Mouse (Mus musculus) layer of hippocampus, adult 8-10 months (tissue): ENCODE data around the gene Olfr543. TPM values are rescaled to one million over a fixed set of nuclear protein-coding genes. Genes with fewer than 3 reads are reported as not detected.

Experiments
- DNase-seq, 2 experiments: peaks; one replicate each; pipeline ENCODE4 v3.0.0; 2022; ENCODE audit warnings: low spot score in 2 of 2
- total RNA-seq, 4 experiments: library from RNA; stranded (reverse); gene quantifications; 2 replicates each; pipeline ENCODE4 v1.2.4; 2022

The Olfr543 gene
- total RNA-seq, 4 experiments from 2014 or later, result not detected

- no peak for DNase-seq
These were observed 4.1 kb downstream of the Olfr543 start for GRCm38 (mm10) chr7:102477377-102477776.

GRCm38 (mm10) chr7:102476601-102477000 lies 4.9 kb downstream of the Olfr543 start:
- DNase-seq, result no peak

GRCm38 (mm10) chr7:102472675-102473074 lies 8.8 kb downstream of the Olfr543 start:
- no peak for DNase-seq

- no peak for DNase-seq
These were observed 13.9 kb downstream of the Olfr543 start for GRCm38 (mm10) chr7:102467566-102467965.

- no peak for DNase-seq
These were observed 22.7 kb downstream of the Olfr543 start for GRCm38 (mm10) chr7:102458618-102459380.

GRCm38 (mm10) chr7:102446438-102446837 lies 35.0 kb downstream of the Olfr543 start:
- no peak for DNase-seq

- no peak for DNase-seq
These were observed 37.2 kb downstream of the Olfr543 start for GRCm38 (mm10) chr7:102444301-102444700.

GRCm38 (mm10) chr7:102442432-102442831 lies 39.0 kb downstream of the Olfr543 start:
- DNase-seq, result no peak

- peak; percentile 96 to 97 for DNase-seq
These were observed 39.7 kb downstream of the Olfr543 start, which contains the start of gene Rrm1 for GRCm38 (mm10) chr7:102441657-102442391. Gene Rrm1 (plus strand): TSS chr7:102441695.

- no peak for DNase-seq
These were observed 40.4 kb downstream of the Olfr543 start for GRCm38 (mm10) chr7:102440822-102441656.

GRCm38 (mm10) chr7:102434344-102434743 lies 47.1 kb downstream of the Olfr543 start:
- DNase-seq, result no peak

Other genes with a start within 250 kb of the Olfr543 start
- 10 to 100 TPM; 23.5 to 41.9 (median 32.6) TPM for gene Rhog, start 225.6 kb downstream of the Olfr543 start, total RNA-seq
- gene Stim1, start 213.9 kb downstream of the Olfr543 start, total RNA-seq, result 10 to 100 TPM; 68.2 to 77.4 (median 69.8) TPM
- 10 to 100 TPM; 10.7 to 12.0 (median 11.5) TPM for gene Rrm1, start 40.0 kb downstream of the Olfr543 start, total RNA-seq
- gene Olfr544, start 6.6 kb upstream of the Olfr543 start, total RNA-seq, result not detected
- not detected for gene Olfr545, start 17.9 kb upstream of the Olfr543 start, total RNA-seq
- not detected for gene Olfr547, start 53.1 kb upstream of the Olfr543 start, total RNA-seq
- gene Olfr548-ps1, start 59.2 kb upstream of the Olfr543 start, total RNA-seq, result not detected
- gene Olfr549, start 68.2 kb upstream of the Olfr543 start, total RNA-seq, result not detected
- 1 to 10 TPM; 3.5 to 5.9 (median 4.8) TPM for gene Trim21, start 83.8 kb upstream of the Olfr543 start, total RNA-seq
- 1 to 10 TPM; 1.3 to 3.4 (median 2.2) TPM for gene Olfr550, start 89.8 kb upstream of the Olfr543 start, total RNA-seq
- not detected for gene Olfr551, start 110.2 kb upstream of the Olfr543 start, total RNA-seq
- under 1 TPM; 0.14 to 0.33 (median 0.18) TPM for gene Olfr552, start 116.1 kb upstream of the Olfr543 start, total RNA-seq
- gene Olfr553, start 136.5 kb upstream of the Olfr543 start, total RNA-seq, result not detected
- gene Olfr554, start 156.8 kb upstream of the Olfr543 start, total RNA-seq, result under 1 TPM in 1 of 4 experiments, not detected in 3; 0.24 TPM
- not detected for gene Olfr555, start 177.1 kb upstream of the Olfr543 start, total RNA-seq
- gene Olfr556, start 183.2 kb upstream of the Olfr543 start, total RNA-seq, result under 1 TPM in 1 of 4 experiments, not detected in 3; 0.19 TPM
- gene Trim68, start 205.6 kb upstream of the Olfr543 start, total RNA-seq, result 1 to 10 TPM; 6.8 to 8.6 (median 8.0) TPM
- under 1 TPM; 0.12 to 0.85 (median 0.17) TPM for gene Olfr557, start 214.2 kb upstream of the Olfr543 start, total RNA-seq
- gene Olfr558, start 220.5 kb upstream of the Olfr543 start, total RNA-seq, result under 1 TPM; 0.31 to 0.49 (median 0.39) TPM
- gene Olfr33, start 237.4 kb upstream of the Olfr543 start, total RNA-seq, result not detected
- gene Olfr559, start 245.8 kb upstream of the Olfr543 start, total RNA-seq, result not detected